ENCODE assay signal across 8 mouse cellular contexts in genomic region chr6:140193084-140193939, GRCm38 (mm10).
DNase-seq lines count a peak whose midpoint lies in the region; ATAC-seq and TF ChIP-seq lines count a peak whose summit lies in the region.

No protein-coding gene starts in this region.

- peak; percentile 51; the same call in 1 of the 2 replicates for ATAC-seq in neural tube, embryonic 13.5 days (ENCODE audit: low read depth)

- H3K27ac ChIP-seq in kidney, adult 2 months (ENCODE audit: insufficient read depth, low read depth, low read length) = no peak overlapping the region
- no peak overlapping the region for H3K27ac ChIP-seq in heart, adult 2 months
- peak overlapping the region; percentile 46; the same call in 1 of the 2 replicates for H3K27ac ChIP-seq in neural tube, embryonic 13.5 days (replicated peaks)

- TF ChIP-seq CTCF in kidney, adult 2 months (conservative IDR thresholded peaks at IDR 0.05; ENCODE audit: insufficient read depth, insufficient read length, low read depth, low read length) = no peak
- no peak for TF ChIP-seq CTCF in heart, adult 2 months (IDR thresholded peaks at IDR 0.05)

- no peak overlapping the region for H3K9ac ChIP-seq in heart, adult 2 months (ENCODE audit: low read depth, low read length)
- H3K9ac ChIP-seq in neural tube, embryonic 13.5 days = no peak overlapping the region

- no peaks in the 10 kb centered on the region for H3K9me3 ChIP-seq in neural tube, embryonic 13.5 days

- DNase-seq in kidney, adult 2 months = peak; percentile 71
- no peak for DNase-seq in kidney, adult 11 months
- DNase-seq in embryo, embryonic 10.5 days (ENCODE audit: low spot score) = peak; percentile 15
- peak; percentile 51 to 77 for DNase-seq in heart, adult 2 months
- DNase-seq in kidney, postnatal 4 days = peak; percentile 45 to 62
- no peak for DNase-seq in thymus, postnatal 25 days
- DNase-seq in urinary bladder, adult 2 months (ENCODE audit: low spot score) = no peak

- TF ChIP-seq EP300 in heart, adult 2 months (IDR thresholded peaks at IDR 0.05; ENCODE audit: insufficient read depth, low read depth, low read length) = 0 out of 2 replicates have a peak, but pooled peaks have one; percentile 15

- no peak overlapping the region for H3K4me3 ChIP-seq in kidney, adult 2 months (ENCODE audit: insufficient read depth, low read depth, low read length)
- H3K4me3 ChIP-seq in heart, adult 2 months = no peak overlapping the region
- no peak overlapping the region for H3K4me3 ChIP-seq in neural tube, embryonic 13.5 days

- peaks cover 7% of the 10 kb centered on the region; the same call in 1 of the 2 replicates for H3K4me1 ChIP-seq in kidney, adult 2 months (ENCODE audit: control insufficient read depth, insufficient read depth, low read length)
- H3K4me1 ChIP-seq in heart, adult 2 months (ENCODE audit: control insufficient read depth, insufficient read depth, low read length) = no peaks in the 10 kb centered on the region
- H3K4me1 ChIP-seq in neural tube, embryonic 13.5 days (replicated peaks) = peaks cover 11% of the 10 kb centered on the region

- H3K4me2 ChIP-seq in neural tube, embryonic 13.5 days = peak overlapping the region; percentile 16; the same call in 1 of the 2 replicates

- no peaks in the 10 kb centered on the region for H3K79me2 ChIP-seq in heart, adult 2 months (replicated peaks; ENCODE audit: control insufficient read depth, insufficient read depth, low read length)

- WGBS in kidney, adult 2 months = 36% methylated on average over 9 of the region's 9 CpGs
- WGBS in heart, adult 2 months = 35% methylated on average over 9 of the region's 9 CpGs
- WGBS in neural tube, embryonic 13.5 days = 28% methylated on average over 9 of the region's 9 CpGs

- no peaks in the 10 kb centered on the region for H3K27me3 ChIP-seq in kidney, adult 2 months (replicated peaks; ENCODE audit: control insufficient read depth, insufficient read depth, low read length)
- H3K27me3 ChIP-seq in heart, adult 2 months (ENCODE audit: control insufficient read depth, insufficient read depth, low read length) = no peaks in the 10 kb centered on the region
- H3K27me3 ChIP-seq in neural tube, embryonic 13.5 days = no peaks in the 10 kb centered on the region

- intact Hi-C loops in heart, adult 2 months (cut with DNase I) = no loop called here

- no peak for TF ChIP-seq POLR2A in kidney, adult 2 months (IDR thresholded peaks at IDR 0.05; ENCODE audit: low read depth, low read length)
- TF ChIP-seq POLR2A in heart, adult 2 months (IDR thresholded peaks at IDR 0.05; ENCODE audit: insufficient read depth, low read depth, low read length) = no peak

- H3K36me3 ChIP-seq in kidney, adult 2 months (ENCODE audit: control insufficient read depth, insufficient read depth, low read length) = no peaks in the 10 kb centered on the region
- H3K36me3 ChIP-seq in heart, adult 2 months (ENCODE audit: control insufficient read depth, insufficient read depth, low read length) = no peaks in the 10 kb centered on the region
- no peaks in the 10 kb centered on the region for H3K36me3 ChIP-seq in neural tube, embryonic 13.5 days

Comparison
In these comparisons a context has a peak if more than half of its experiments do, and no peak if none do; other contexts are left out.
1. DNase-seq: peak in kidney, adult 2 months (single experiment), embryo, embryonic 10.5 days (single experiment), heart, adult 2 months (2 of 2) and kidney, postnatal 4 days (2 of 2); none in kidney, adult 11 months (single experiment), thymus, postnatal 25 days (single experiment) and urinary bladder, adult 2 months (single experiment).